In genomic region chr9:35350046-35350552, GRCm38 (mm10) we compare ENCODE assay signal across 20 mouse cellular contexts.
DNase-seq lines count a peak whose midpoint lies in the region; ATAC-seq and TF ChIP-seq lines count a peak whose summit lies in the region.
"Had no signal": no experiment of that assay in that cellular context is flagged by ENCODE, and none has a peak within 500 bp of the region (broad histone marks: within the 10 kb centered on the region; RNA-seq: fewer than 3 reads in every experiment).

No protein-coding gene starts in this region.

- H3K9ac ChIP-seq in embryonic facial prominence, embryonic 14.5 days (ENCODE audit: low read depth, low read length) = no peak overlapping the region
- no peak overlapping the region for H3K9ac ChIP-seq in limb, embryonic 14.5 days (ENCODE audit: low read depth, low read length, severe bottlenecking)
- H3K9ac ChIP-seq: embryonic facial prominence, embryonic 12.5 days; forebrain, embryonic 13.5 days; forebrain, embryonic 15.5 days; forebrain, postnatal 0 days had no signal

- no peak overlapping the region for H3K27ac ChIP-seq in embryonic facial prominence, embryonic 14.5 days (replicated peaks; ENCODE audit: low read depth, low read length)
- no peak overlapping the region for H3K27ac ChIP-seq in embryonic facial prominence, embryonic 10.5 days (replicated peaks)
- no peak overlapping the region for H3K27ac ChIP-seq in limb, embryonic 14.5 days (replicated peaks; ENCODE audit: low read depth, low read length)
- H3K27ac ChIP-seq in limb, embryonic 10.5 days = no peak overlapping the region
- H3K27ac ChIP-seq: embryonic facial prominence, embryonic 12.5 days; forebrain, embryonic 13.5 days; forebrain, embryonic 15.5 days had no signal

- no peaks in the 10 kb centered on the region for H3K9me3 ChIP-seq in embryonic facial prominence, embryonic 14.5 days (ENCODE audit: control insufficient read depth, low read length)
- H3K9me3 ChIP-seq in embryonic facial prominence, embryonic 10.5 days = no peaks in the 10 kb centered on the region
- no peaks in the 10 kb centered on the region for H3K9me3 ChIP-seq in limb, embryonic 14.5 days (ENCODE audit: control insufficient read depth, low read length)
- H3K9me3 ChIP-seq in limb, embryonic 10.5 days (replicated peaks) = no peaks in the 10 kb centered on the region
- H3K9me3 ChIP-seq: embryonic facial prominence, embryonic 12.5 days; forebrain, embryonic 13.5 days; forebrain, embryonic 15.5 days had no signal

- no peaks in the 10 kb centered on the region for H3K79me2 ChIP-seq in myocyte (ENCODE audit: control insufficient read depth, insufficient read depth)

- H3K4me2 ChIP-seq in embryonic facial prominence, embryonic 14.5 days (ENCODE audit: low read depth, low read length) = no peak overlapping the region
- no peak overlapping the region for H3K4me2 ChIP-seq in limb, embryonic 14.5 days (replicated peaks; ENCODE audit: low read depth, low read length, severe bottlenecking)
- no peak overlapping the region for H3K4me2 ChIP-seq in myocyte (ENCODE audit: low read depth)
- H3K4me2 ChIP-seq: embryonic facial prominence, embryonic 12.5 days; forebrain, embryonic 13.5 days; forebrain, embryonic 15.5 days had no signal

- no peaks in the 10 kb centered on the region for H3K27me3 ChIP-seq in embryonic facial prominence, embryonic 14.5 days (replicated peaks; ENCODE audit: control insufficient read depth, insufficient read depth, low read length)
- H3K27me3 ChIP-seq in embryonic facial prominence, embryonic 10.5 days (replicated peaks; ENCODE audit: low read depth, poor library complexity, severe bottlenecking) = peaks cover 19% of the 10 kb centered on the region
- no peaks in the 10 kb centered on the region for H3K27me3 ChIP-seq in limb, embryonic 14.5 days (ENCODE audit: control insufficient read depth, insufficient read depth, low read length)
- 0 out of 2 replicates have a peak, but pooled peaks cover 3% of the 10 kb centered on the region for H3K27me3 ChIP-seq in limb, embryonic 10.5 days (ENCODE audit: low read depth, poor library complexity, severe bottlenecking)
- H3K27me3 ChIP-seq in myocyte (ENCODE audit: control insufficient read depth, insufficient read depth, insufficient read length) = no peaks in the 10 kb centered on the region
- H3K27me3 ChIP-seq: embryonic facial prominence, embryonic 12.5 days; forebrain, embryonic 15.5 days; Patski had no signal

- no peak for TF ChIP-seq POLR2A in limb, embryonic 14.5 days (IDR thresholded peaks at IDR 0.05; ENCODE audit: borderline replicate concordance, extremely low read depth, insufficient read depth, insufficient read length)
- TF ChIP-seq POLR2A in myocyte (IDR thresholded peaks at IDR 0.05; ENCODE audit: insufficient read length, low read depth) = no peak

- no peak for ATAC-seq in embryonic facial prominence, embryonic 14.5 days (ENCODE audit: low read depth)
- ATAC-seq in limb, embryonic 14.5 days (ENCODE audit: low FRiP score, low read depth) = no peak
- ATAC-seq: activated CD4-positive, CD25-positive, alpha-beta regulatory T cell, adult 4 months; forebrain, embryonic 13.5 days; forebrain, embryonic 15.5 days; forebrain, postnatal 0 days; Patski had no signal

- peaks cover 17% of the 10 kb centered on the region for H3K4me1 ChIP-seq in embryonic facial prominence, embryonic 14.5 days (ENCODE audit: control insufficient read depth, insufficient read depth, low read length)
- H3K4me1 ChIP-seq in embryonic facial prominence, embryonic 10.5 days = peaks cover 14% of the 10 kb centered on the region
- peaks cover 16% of the 10 kb centered on the region for H3K4me1 ChIP-seq in limb, embryonic 14.5 days (ENCODE audit: control insufficient read depth, insufficient read depth, low read length)
- H3K4me1 ChIP-seq in limb, embryonic 10.5 days = peaks cover 15% of the 10 kb centered on the region

- no peak overlapping the region for H3K4me3 ChIP-seq in embryonic facial prominence, embryonic 14.5 days (ENCODE audit: low read depth, low read length)
- no peak overlapping the region for H3K4me3 ChIP-seq in embryonic facial prominence, embryonic 10.5 days
- no peak overlapping the region for H3K4me3 ChIP-seq in limb, embryonic 14.5 days (replicated peaks; ENCODE audit: low read length)
- no peak overlapping the region for H3K4me3 ChIP-seq in limb, embryonic 10.5 days
- no peak overlapping the region for H3K4me3 ChIP-seq in myocyte
- H3K4me3 ChIP-seq: embryonic facial prominence, embryonic 12.5 days; forebrain, embryonic 13.5 days; forebrain, embryonic 15.5 days had no signal

- 60% methylated on average over 2 of the region's 2 CpGs for WGBS in embryonic facial prominence, embryonic 14.5 days
- 82% methylated on average over 2 of the region's 2 CpGs for WGBS in embryonic facial prominence, embryonic 10.5 days
- 64% methylated on average over 2 of the region's 2 CpGs for WGBS in limb, embryonic 14.5 days
- WGBS in limb, embryonic 10.5 days = 77% methylated on average over 2 of the region's 2 CpGs

- no peaks in the 10 kb centered on the region for H3K36me3 ChIP-seq in embryonic facial prominence, embryonic 14.5 days (ENCODE audit: control insufficient read depth, insufficient read depth, low read length)
- no peaks in the 10 kb centered on the region for H3K36me3 ChIP-seq in embryonic facial prominence, embryonic 10.5 days (replicated peaks)
- H3K36me3 ChIP-seq in limb, embryonic 14.5 days (ENCODE audit: control insufficient read depth, insufficient read depth, low read length) = no peaks in the 10 kb centered on the region
- H3K36me3 ChIP-seq in limb, embryonic 10.5 days = no peaks in the 10 kb centered on the region
- no peaks in the 10 kb centered on the region for H3K36me3 ChIP-seq in myocyte (ENCODE audit: control insufficient read depth, insufficient read depth)
- H3K36me3 ChIP-seq: embryonic facial prominence, embryonic 12.5 days; forebrain, embryonic 15.5 days had no signal

- no peak overlapping the region for H3ac ChIP-seq in myocyte (ENCODE audit: control insufficient read depth, insufficient read length)

- peak; percentile 56 for DNase-seq in embryonic facial prominence, embryonic 14.5 days (ENCODE audit: low spot score)
- no peak for DNase-seq in embryonic facial prominence, embryonic 10.5 days (ENCODE audit: low spot score)
- DNase-seq in limb, embryonic 14.5 days (ENCODE audit: low spot score) = peak; percentile 24
- no peak for DNase-seq in limb, embryonic 10.5 days (ENCODE audit: low spot score)
- DNase-seq in Muller cell, postnatal 12 days (ENCODE audit: inconsistent ontology term) = no peak
- DNase-seq: adrenal gland, adult 8-10 months; adrenal gland, postnatal 14 days; adrenal gland, postnatal 36 days; cerebellum, adult 11-12 months; cerebellum, adult 2 months; cerebellum, adult 9-10 months; cerebellum, postnatal 25 days; embryo, embryonic 11 days; forebrain, postnatal 0 days had no signal

TF ChIP-seq in myocyte, 11 proteins besides CTCF, POLR2A, EP300 and RAD21:
- TF ChIP-seq CEBPB (IDR thresholded peaks at IDR 0.05; ENCODE audit: insufficient read depth, poor library complexity, severe bottlenecking) = no peak
- TF ChIP-seq MYOD1 (IDR thresholded peaks at IDR 0.05; ENCODE audit: control insufficient read depth in 1 of 3, insufficient read length in 2 of 3, low read depth in 2 of 3) = peak in 2 of 3 experiments; percentile 63 to 68
- no peak for TF ChIP-seq TCF3 (IDR thresholded peaks at IDR 0.05; ENCODE audit: insufficient read length, low read depth)
- TF ChIP-seq E2F4 (IDR thresholded peaks at IDR 0.05; ENCODE audit: insufficient read depth) = no peak
- no peak for TF ChIP-seq MYOG (IDR thresholded peaks at IDR 0.05; ENCODE audit: control insufficient read depth in 1 of 3, insufficient read depth in 1 of 3, insufficient read length in 2 of 3, low read depth in 2 of 3)

Comparison
In these comparisons a context has a peak if more than half of its experiments do, and no peak if none do; other contexts are left out.
1. DNase-seq: peak in embryonic facial prominence, embryonic 14.5 days (single experiment) and limb, embryonic 14.5 days (single experiment); none in embryonic facial prominence, embryonic 10.5 days (single experiment), limb, embryonic 10.5 days (single experiment) and Muller cell, postnatal 12 days (single experiment).